Mouse (Mus musculus) liver, embryonic 12.5 days (tissue): ENCODE results near the gene Tbrg1. TPM values are rescaled to one million over a fixed set of nuclear protein-coding genes. Genes with fewer than 3 reads are reported as not detected.

ENCODE experiments used
- ATAC-seq: fragments of 200-750 bp; cut with Nextera tagmentation; 2 replicates; pipeline ENCODE4 v1.8.0; 2017; ENCODE audit warnings: moderate number of reproducible peaks, mild to moderate bottlenecking, moderate library complexity
- H3K27ac ChIP-seq: fragments of 300-500 bp; sonication (generic); 2 replicates; pipeline ENCODE4 v1.5.1; 2016; ENCODE audit warnings: mild to moderate bottlenecking
- H3K27me3 ChIP-seq: fragments of 300-500 bp; sonication (generic); replicated peaks from 2 replicates; pipeline ENCODE4 v1.6.1; 2016; ENCODE audit warnings: mild to moderate bottlenecking, moderate library complexity
- H3K36me3 ChIP-seq: fragments of 300-500 bp; sonication (generic); 2 replicates; pipeline ENCODE4 v1.6.1; 2016; ENCODE audit warnings: mild to moderate bottlenecking, moderate library complexity
- H3K4me1 ChIP-seq: fragments of 300-500 bp; sonication (generic); 2 replicates; pipeline ENCODE4 v1.6.1; 2016
- H3K4me2 ChIP-seq: fragments of 300-500 bp; sonication (generic); 2 replicates; pipeline ENCODE4 v1.6.1; 2016; ENCODE audit warnings: mild to moderate bottlenecking, moderate library complexity
- H3K4me3 ChIP-seq: fragments of 300-500 bp; sonication (generic); 2 replicates; pipeline ENCODE4 v1.5.1; 2016; ENCODE audit warnings: mild to moderate bottlenecking, moderate library complexity
- H3K9ac ChIP-seq: fragments of 300-500 bp; sonication (generic); 2 replicates; pipeline ENCODE4 v1.6.1; 2016; ENCODE audit warnings: mild to moderate bottlenecking, moderate library complexity
- H3K9me3 ChIP-seq: fragments of 300-500 bp; sonication (generic); replicated peaks from 2 replicates; pipeline ENCODE4 v1.6.1; 2016; ENCODE audit warnings: mild to moderate bottlenecking, moderate library complexity
- WGBS: fragments of 180-500 bp; shearing (Covaris S2); methylation state at CpG from one replicate; pipeline ENCODE4 v1.1.7; 2016; ENCODE audit not compliant: insufficient replicate concordance; 5-methylcytosine and 5-hydroxymethylcytosine counted together
- polyA plus RNA-seq: library from polyadenylated mRNA; unstranded; fragments of >200 nt; fragmentation: Nextera tagmentation; extraction: Ambion mirVana; gene quantifications from 2 replicates; pipeline ENCODE4 v1.2.1, GENCODE M21; 2016

Gene Tbrg1
- polyA plus RNA-seq, 1 experiment from 2014 or later = 80.0 TPM

- Histone ChIP-seq H3K9me3 (no peaks in the 10 kb centered on the region), H3K4me3 (no peak overlapping the region), H3K36me3 (no peaks in the 10 kb centered on the region), H3K27me3 (no peaks in the 10 kb centered on the region), H3K9ac (no peak overlapping the region), H3K27ac (no peak overlapping the region), H3K4me2 (no peak overlapping the region), H3K4me1 (peaks cover 21% of the 10 kb centered on the region)
- 36% methylated on average over 3 of the region's 3 CpGs for WGBS
- ATAC-seq = peak; percentile 45; the same call in 1 of the 2 replicates
Observed at GRCm38 (mm10) chr9:37605089-37605488, 52.0 kb downstream of the Tbrg1 start.

DNA sequence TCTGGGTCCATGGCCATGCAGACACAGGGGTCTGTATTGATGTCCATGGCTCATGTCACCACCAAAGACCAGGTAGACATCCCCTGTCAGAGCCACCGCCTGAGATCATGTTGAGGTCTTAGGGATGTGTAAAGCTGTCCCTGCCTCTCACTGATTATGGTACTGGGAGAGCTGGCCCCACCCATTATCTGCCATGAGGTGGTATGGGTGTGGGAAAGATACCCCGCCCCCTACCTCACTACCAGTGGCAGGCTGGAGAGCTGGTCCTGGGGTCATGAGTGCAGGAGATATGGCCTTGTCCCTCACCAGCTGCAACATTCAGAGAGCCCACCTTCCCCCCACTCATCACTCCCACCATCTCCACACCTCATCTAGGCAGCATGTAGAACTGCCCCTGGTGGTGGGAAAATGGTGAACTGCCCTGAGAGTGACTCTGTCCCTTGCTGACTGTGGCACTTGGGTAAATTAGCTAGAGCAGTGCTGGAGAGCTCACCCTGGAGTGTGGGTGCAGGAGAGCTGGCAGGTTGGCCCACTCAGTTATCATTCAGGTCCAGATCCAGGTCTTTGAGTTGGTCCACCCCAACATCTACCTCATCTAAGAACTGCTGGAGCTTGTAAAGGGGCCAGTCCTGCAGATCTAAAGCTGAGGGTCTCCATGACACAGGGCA, 56.4 kb downstream of the Tbrg1 start:
- WGBS = 18% methylated on average over 2 of the region's 2 CpGs
- peak overlapping the region; percentile 72 for H3K27ac ChIP-seq
- ATAC-seq = peak; percentile 97
- peak overlapping the region; percentile 30 for H3K4me2 ChIP-seq
- H3K27me3 ChIP-seq = no peaks in the 10 kb centered on the region
- no peak overlapping the region for H3K9ac ChIP-seq
- no peaks in the 10 kb centered on the region for H3K36me3 ChIP-seq
- peaks cover 28% of the 10 kb centered on the region for H3K4me1 ChIP-seq
- no peak overlapping the region for H3K4me3 ChIP-seq
- H3K9me3 ChIP-seq = no peaks in the 10 kb centered on the region

Other genes starting within 250 kb of the Tbrg1 start
- 0.25 and 0.26 TPM in 2 replicates for gene Robo3, start 224.1 kb downstream of the Tbrg1 start, polyA plus RNA-seq
- 11.3 and 11.8 TPM in 2 replicates for gene Msantd2, start 168.0 kb downstream of the Tbrg1 start, polyA plus RNA-seq
- gene Esam, start 129.2 kb downstream of the Tbrg1 start, polyA plus RNA-seq = 22.0 and 22.8 TPM in 2 replicates
- 0.29 and 0.76 TPM in 2 replicates for gene Vsig2, start 118.1 kb downstream of the Tbrg1 start, polyA plus RNA-seq
- 20.6 and 23.4 TPM in 2 replicates for gene Nrgn, start 104.4 kb downstream of the Tbrg1 start, polyA plus RNA-seq
- 5.6 and 5.7 TPM in 2 replicates for gene Siae, start 101.6 kb downstream of the Tbrg1 start, polyA plus RNA-seq
- gene Spa17, start 43.6 kb downstream of the Tbrg1 start, polyA plus RNA-seq = 2.8 and 4.0 TPM in 2 replicates
- gene Panx3, start 11.9 kb upstream of the Tbrg1 start, polyA plus RNA-seq = not detected in 2 replicates
- gene Olfr160, start 58.9 kb upstream of the Tbrg1 start, polyA plus RNA-seq = not detected in 2 replicates
- not detected in 2 replicates for gene Olfr874, start 87.8 kb upstream of the Tbrg1 start, polyA plus RNA-seq
- not detected in 2 replicates for gene Olfr875, start 114.5 kb upstream of the Tbrg1 start, polyA plus RNA-seq
- not detected in 2 replicates for gene Olfr876, start 145.7 kb upstream of the Tbrg1 start, polyA plus RNA-seq
- not detected in 2 replicates for gene Olfr877, start 197.0 kb upstream of the Tbrg1 start, polyA plus RNA-seq
- not detected in 2 replicates for gene Olfr145, start 239.4 kb upstream of the Tbrg1 start, polyA plus RNA-seq